Mouse (Mus musculus): ENCODE measurements at regions not wholly inside any gene's neighbourhood (a gene's known extent, or its start where the extent isn't known, plus 50 kb on each side); places are given as distances from the start of the nearest gene placed in this dataset.

DNA sequence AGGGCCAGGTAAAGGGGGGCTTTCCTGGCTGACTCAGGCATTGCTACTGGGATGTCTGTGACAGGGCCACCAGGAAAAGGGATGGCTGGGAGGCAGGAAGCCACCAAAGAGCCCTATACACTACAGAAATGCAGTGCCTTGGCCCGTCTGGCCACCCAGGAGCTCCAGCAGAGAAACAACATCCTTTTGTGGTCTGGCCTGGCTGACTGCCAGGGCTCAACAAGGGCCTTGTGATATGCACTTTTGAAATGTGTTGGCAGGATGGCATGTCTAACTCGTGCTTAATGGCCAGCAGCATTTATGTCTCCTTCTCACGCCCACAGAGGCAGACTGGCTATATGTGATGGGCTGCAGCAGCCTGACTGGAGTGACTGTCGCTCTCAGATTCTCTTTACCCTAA, 62.3 kb upstream of the Ctnnb1 start:
- TF ChIP-seq POLR2A (IDR thresholded peaks at IDR 0.05; ENCODE audit: insufficient read length, low read depth) (no peak), TCF12 (IDR thresholded peaks at IDR 0.05; ENCODE audit: insufficient read depth, poor library complexity, severe bottlenecking) (no peak), USF1 (IDR thresholded peaks at IDR 0.05; ENCODE audit: low read depth) (no peak), MYOD1 (IDR thresholded peaks at IDR 0.05; ENCODE audit: control insufficient read depth in 1 of 3, insufficient read length in 2 of 3, low read depth in 2 of 3) (peak in 2 of 3 experiments; percentile 26 to 42), POLR2AphosphoS2 (IDR thresholded peaks at IDR 0.05; ENCODE audit: insufficient read length, low read depth) (no peak), E2F4 (IDR thresholded peaks at IDR 0.05; ENCODE audit: insufficient read depth) (no peak), MAX (IDR thresholded peaks at IDR 0.05; ENCODE audit: low read depth) (no peak)
